Mouse (Mus musculus): ENCODE results near the gene Arfgap3.

DNA sequence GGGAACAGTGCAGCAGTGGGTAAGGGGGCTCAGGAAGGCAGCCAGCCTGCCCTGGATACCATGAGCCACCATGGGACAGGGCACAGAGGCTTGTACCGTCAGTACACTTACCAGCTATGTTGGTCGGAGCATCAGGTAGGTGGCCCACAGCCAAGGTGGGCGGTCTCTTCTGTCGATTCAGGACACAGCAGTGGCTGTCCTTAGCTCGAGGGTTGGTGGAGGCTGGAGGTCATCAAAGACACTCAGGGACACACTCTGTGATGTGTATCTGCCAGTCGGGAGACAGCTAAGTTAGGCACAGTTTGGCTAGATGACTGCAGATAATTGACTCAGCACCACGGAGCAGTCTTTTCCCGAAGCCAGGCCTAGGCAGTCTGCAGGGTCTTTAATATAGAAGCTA lies 65.2 kb downstream of the Arfgap3 start:
- TF ChIP-seq CTCF (IDR thresholded peaks at IDR 0.05; ENCODE audit: low read depth) (no peak), EP300 (optimal IDR thresholded peaks at IDR 0.05) (no peak)
